Comparison of ENCODE assay signal across 27 mouse cellular contexts in the genomic region with DNA sequence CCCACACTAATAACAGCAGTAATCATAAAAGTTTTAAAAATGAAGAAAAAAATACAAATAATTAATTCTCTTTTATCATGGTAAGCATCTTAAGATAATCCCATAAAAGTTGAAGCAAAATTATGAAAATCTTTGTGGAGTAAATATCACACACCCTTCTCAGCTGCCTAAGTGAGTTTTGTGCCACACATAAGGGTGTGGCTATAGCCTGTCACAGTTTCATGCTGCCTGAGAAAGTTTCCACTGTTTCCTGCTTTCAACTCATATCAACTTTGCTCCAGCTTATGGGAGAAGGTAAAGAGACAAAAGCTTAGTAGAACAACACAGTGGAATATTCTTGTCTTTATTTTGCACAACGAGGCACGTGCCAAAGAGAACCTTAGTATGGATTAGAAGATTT.
"Had no signal": no experiment of that assay in that cellular context is flagged by ENCODE, and none has a peak within 500 bp of the region (broad histone marks: within the 10 kb centered on the region; RNA-seq: fewer than 3 reads in every experiment).

No protein-coding gene starts in this region.

- H3K4me2 ChIP-seq: embryonic facial prominence, embryonic 12.5 days; embryonic facial prominence, embryonic 13.5 days; embryonic facial prominence, embryonic 15.5 days; forebrain, embryonic 12.5 days; forebrain, embryonic 13.5 days; forebrain, embryonic 15.5 days had no signal

- H3K9me3 ChIP-seq: embryonic facial prominence, embryonic 10.5 days; embryonic facial prominence, embryonic 12.5 days; embryonic facial prominence, embryonic 13.5 days; embryonic facial prominence, embryonic 15.5 days; forebrain, embryonic 10.5 days; forebrain, embryonic 12.5 days; forebrain, embryonic 13.5 days; forebrain, embryonic 15.5 days had no signal

- ATAC-seq: forebrain, embryonic 13.5 days; forebrain, embryonic 14.5 days; forebrain, embryonic 15.5 days; forebrain, embryonic 16.5 days; forebrain, postnatal 0 days had no signal

- DNase-seq: cerebellum, adult 2 months; cerebellum, adult 8-10 months; cerebellum, adult 9-10 months; cerebellum, adult 9-11 months; cerebellum, postnatal 10 days; cerebellum, postnatal 14 days; cerebellum, postnatal 36 days; embryo, embryonic 11 days; forebrain, postnatal 0 days; gastrocnemius, postnatal 10 days; gastrocnemius, postnatal 14 days; gastrocnemius, postnatal 25 days; gastrocnemius, postnatal 36 days; heart, adult 18-20 months; heart, adult 2 months had no signal

- H3K4me1 ChIP-seq: embryonic facial prominence, embryonic 10.5 days; embryonic facial prominence, embryonic 12.5 days; embryonic facial prominence, embryonic 13.5 days; embryonic facial prominence, embryonic 15.5 days; forebrain, embryonic 10.5 days; forebrain, embryonic 12.5 days; forebrain, embryonic 13.5 days; forebrain, embryonic 15.5 days had no signal

- H3K27ac ChIP-seq: embryonic facial prominence, embryonic 10.5 days; embryonic facial prominence, embryonic 12.5 days; embryonic facial prominence, embryonic 13.5 days; embryonic facial prominence, embryonic 15.5 days; forebrain, embryonic 10.5 days; forebrain, embryonic 12.5 days; forebrain, embryonic 13.5 days; forebrain, embryonic 15.5 days; heart, adult 2 months had no signal

- H3K4me3 ChIP-seq: embryonic facial prominence, embryonic 10.5 days; embryonic facial prominence, embryonic 12.5 days; embryonic facial prominence, embryonic 13.5 days; embryonic facial prominence, embryonic 15.5 days; erythroblast, embryonic 14.5 days; forebrain, embryonic 10.5 days; forebrain, embryonic 12.5 days; forebrain, embryonic 13.5 days; forebrain, embryonic 15.5 days; gastrocnemius, adult 2 months; heart, adult 2 months had no signal

- H3K9ac ChIP-seq: embryonic facial prominence, embryonic 12.5 days; embryonic facial prominence, embryonic 13.5 days; embryonic facial prominence, embryonic 15.5 days; forebrain, embryonic 12.5 days; forebrain, embryonic 13.5 days; forebrain, embryonic 15.5 days; forebrain, postnatal 0 days had no signal

- H3K27me3 ChIP-seq: embryonic facial prominence, embryonic 12.5 days; embryonic facial prominence, embryonic 13.5 days; embryonic facial prominence, embryonic 15.5 days; forebrain, embryonic 12.5 days; forebrain, embryonic 13.5 days; forebrain, embryonic 15.5 days had no signal

- H3K36me3 ChIP-seq: embryonic facial prominence, embryonic 10.5 days; embryonic facial prominence, embryonic 12.5 days; embryonic facial prominence, embryonic 13.5 days; embryonic facial prominence, embryonic 15.5 days; forebrain, embryonic 10.5 days; forebrain, embryonic 12.5 days; forebrain, embryonic 15.5 days had no signal
